In the genomic region with DNA sequence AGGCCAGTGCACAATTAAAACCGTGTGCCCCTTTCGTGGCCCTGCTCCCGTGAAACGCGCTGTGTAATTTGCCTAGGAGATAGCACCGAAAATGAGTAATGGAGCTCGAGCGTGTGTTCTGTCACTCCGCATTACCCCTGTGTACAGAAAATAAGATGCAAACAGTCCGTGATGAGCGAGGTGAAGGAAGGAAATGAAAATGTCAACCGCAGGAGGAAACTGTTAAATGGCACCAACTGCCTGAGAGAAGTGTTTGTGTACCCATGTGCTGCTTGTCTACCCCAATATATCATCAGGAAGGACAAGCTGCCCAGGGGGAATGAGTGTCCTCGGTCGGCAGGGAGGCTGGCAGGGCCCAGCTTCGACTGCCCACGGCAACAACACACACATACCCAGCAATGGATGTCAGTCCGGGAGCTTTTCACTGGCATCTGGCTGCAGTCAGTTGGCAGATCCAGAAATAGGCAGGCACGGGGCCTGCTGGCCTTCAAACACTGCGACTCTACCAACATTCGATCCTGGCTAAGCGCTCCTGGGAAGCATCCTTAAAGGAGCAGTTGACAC, we compare ENCODE assay signal across 9 mouse cellular contexts.
DNase-seq lines count a peak whose midpoint lies in the region; ATAC-seq lines count a peak whose summit lies in the region.
"Had no signal": no experiment of that assay in that cellular context is flagged by ENCODE, and none has a peak within 500 bp of the region (broad histone marks: within the 10 kb centered on the region; RNA-seq: fewer than 3 reads in every experiment).

No protein-coding gene starts in this region.

- DNase-seq in heart, adult 11 months: peak; percentile 97
- DNase-seq in cerebellum, adult 18-20 months: peak; percentile 57 to 62
- peak; percentile 49 for DNase-seq in heart, adult 8-10 months (ENCODE audit: low spot score)
- DNase-seq in left cerebral cortex, adult 11 months (ENCODE audit: low spot score): peak; percentile 14
- peak; percentile 40 for DNase-seq in right cerebral cortex, adult 18-20 months
- DNase-seq in forebrain, embryonic 11.5 days (ENCODE audit: low spot score): no peak

- 66% methylated on average over 21 of the region's 21 CpGs for WGBS in heart, embryonic 11.5 days (ENCODE audit: insufficient replicate concordance)
- 37% methylated on average over 21 of the region's 21 CpGs for WGBS in kidney, embryonic 14.5 days
- WGBS in forebrain, embryonic 11.5 days: 84% methylated on average over 21 of the region's 21 CpGs

- no peak overlapping the region for H3K4me2 ChIP-seq in heart, embryonic 11.5 days
- no peak overlapping the region; the same call in 1 of the 2 replicates for H3K4me2 ChIP-seq in kidney, embryonic 14.5 days (replicated peaks; ENCODE audit: low read depth, low read length)
- H3K4me2 ChIP-seq in forebrain, embryonic 11.5 days (ENCODE audit: low read depth, low read length, severe bottlenecking): no peak overlapping the region
- H3K4me2 ChIP-seq: limb, embryonic 15.5 days had no signal

- no peak overlapping the region for H3K27ac ChIP-seq in heart, embryonic 11.5 days (ENCODE audit: low read depth, low read length)
- no peak overlapping the region for H3K27ac ChIP-seq in kidney, embryonic 14.5 days (ENCODE audit: low read depth, low read length)
- H3K27ac ChIP-seq in forebrain, embryonic 11.5 days (ENCODE audit: low read depth, low read length): no peak overlapping the region
- H3K27ac ChIP-seq: limb, embryonic 15.5 days had no signal

- no peaks in the 10 kb centered on the region for H3K9me3 ChIP-seq in heart, embryonic 11.5 days (replicated peaks; ENCODE audit: control insufficient read depth, low read length)
- H3K9me3 ChIP-seq in kidney, embryonic 14.5 days (ENCODE audit: control insufficient read depth, low read length): no peaks in the 10 kb centered on the region
- H3K9me3 ChIP-seq in forebrain, embryonic 11.5 days (ENCODE audit: control insufficient read depth, low read length): no peaks in the 10 kb centered on the region
- H3K9me3 ChIP-seq: limb, embryonic 15.5 days had no signal

- no peaks in the 10 kb centered on the region for H3K27me3 ChIP-seq in heart, embryonic 11.5 days (ENCODE audit: control insufficient read depth, insufficient read depth, low read length)
- H3K27me3 ChIP-seq in kidney, embryonic 14.5 days (ENCODE audit: control insufficient read depth, insufficient read depth, low read length): no peaks in the 10 kb centered on the region
- H3K27me3 ChIP-seq in forebrain, embryonic 11.5 days (ENCODE audit: control insufficient read depth, insufficient read depth, low read length): no peaks in the 10 kb centered on the region
- H3K27me3 ChIP-seq: limb, embryonic 15.5 days had no signal

- no peak overlapping the region for H3K9ac ChIP-seq in heart, embryonic 11.5 days (ENCODE audit: low read depth, low read length)
- H3K9ac ChIP-seq in kidney, embryonic 14.5 days (ENCODE audit: low read depth, low read length): no peak overlapping the region
- no peak overlapping the region for H3K9ac ChIP-seq in forebrain, embryonic 11.5 days (ENCODE audit: low read length)
- H3K9ac ChIP-seq: limb, embryonic 15.5 days had no signal

- no peak overlapping the region for H3K4me3 ChIP-seq in heart, embryonic 11.5 days (ENCODE audit: low read depth, low read length)
- no peak overlapping the region for H3K4me3 ChIP-seq in kidney, embryonic 14.5 days (ENCODE audit: low read length)
- no peak overlapping the region for H3K4me3 ChIP-seq in forebrain, embryonic 11.5 days (ENCODE audit: low read depth, low read length)
- H3K4me3 ChIP-seq: limb, embryonic 15.5 days had no signal

- H3K4me1 ChIP-seq in heart, embryonic 11.5 days (ENCODE audit: control insufficient read depth, insufficient read depth, low read length): no peaks in the 10 kb centered on the region
- 0 out of 2 replicates have a peak, but pooled peaks cover 5% of the 10 kb centered on the region for H3K4me1 ChIP-seq in kidney, embryonic 14.5 days (ENCODE audit: control insufficient read depth, insufficient read depth, low read length)
- H3K4me1 ChIP-seq in forebrain, embryonic 11.5 days (replicated peaks; ENCODE audit: control insufficient read depth, insufficient read depth, low read length): no peaks in the 10 kb centered on the region

- ATAC-seq in heart, embryonic 11.5 days (replicated peaks; ENCODE audit: insufficient number of reproducible peaks, low FRiP score, low TSS enrichment): no peak
- ATAC-seq in kidney, embryonic 14.5 days (ENCODE audit: low FRiP score, low TSS enrichment): no peak
- no peak for ATAC-seq in forebrain, embryonic 11.5 days (replicated peaks; ENCODE audit: low FRiP score)

- H3K36me3 ChIP-seq in heart, embryonic 11.5 days (ENCODE audit: control insufficient read depth, insufficient read depth, low read length): no peaks in the 10 kb centered on the region
- no peaks in the 10 kb centered on the region for H3K36me3 ChIP-seq in kidney, embryonic 14.5 days (ENCODE audit: control insufficient read depth, insufficient read depth, low read length)
- H3K36me3 ChIP-seq in forebrain, embryonic 11.5 days (ENCODE audit: control insufficient read depth, insufficient read depth, low read length): no peaks in the 10 kb centered on the region
- H3K36me3 ChIP-seq: limb, embryonic 15.5 days had no signal
